Mouse (Mus musculus) liver, adult 2 months (tissue): ENCODE measurements at regions not wholly inside any gene's neighbourhood (a gene's known extent, or its start where the extent isn't known, plus 50 kb on each side); places are given as distances from the start of the nearest gene placed in this dataset.

Experiments
- DNase-seq: peaks from one replicate; pipeline ENCODE4 v3.0.0-alpha.2; 2011; ENCODE audit warnings: low read depth, low spot score; ENCODE audit errors: extremely low read depth
- H3K27ac ChIP-seq: fragments of 200-500 bp; replicated peaks from 2 replicates; pipeline ENCODE4 v1.5.1; 2012; ENCODE audit warnings: low read depth, mild to moderate bottlenecking, control low read depth, inconsistent platforms, low read length; ENCODE audit not compliant: insufficient read depth
- H3K27me3 ChIP-seq: fragments of 200-500 bp; 2 replicates; pipeline ENCODE4 v1.6.1; 2012; ENCODE audit warnings: mild to moderate bottlenecking, moderate library complexity, low read length, inconsistent platforms; ENCODE audit not compliant: control insufficient read depth, insufficient read depth
- H3K36me3 ChIP-seq: fragments of 200-500 bp; 2 replicates; pipeline ENCODE4 v1.6.1; 2012; ENCODE audit warnings: low read length, inconsistent platforms; ENCODE audit not compliant: control insufficient read depth, insufficient read depth
- H3K4me1 ChIP-seq: fragments of 200-500 bp; 2 replicates; pipeline ENCODE4 v1.6.1; 2011; ENCODE audit warnings: low read length; ENCODE audit not compliant: control insufficient read depth, insufficient read depth
- H3K4me3 ChIP-seq: fragments of 200-500 bp; 2 replicates; pipeline ENCODE4 v1.5.1; 2011; ENCODE audit warnings: low read depth, mild to moderate bottlenecking, control low read depth, low read length, moderate library complexity; ENCODE audit not compliant: insufficient read depth
- H3K79me2 ChIP-seq: fragments of 200-500 bp; 2 replicates; pipeline ENCODE4 v1.6.1; 2012; ENCODE audit warnings: inconsistent platforms, mild to moderate bottlenecking, low read length, moderate library complexity; ENCODE audit not compliant: control insufficient read depth, insufficient read depth
- H3K9ac ChIP-seq: fragments of 200-500 bp; 2 replicates; pipeline ENCODE4 v1.6.1; 2012; ENCODE audit warnings: low read depth, mild to moderate bottlenecking, control low read depth, inconsistent platforms, low read length
- CTCF ChIP-seq: fragments of 200-500 bp; IDR thresholded peaks from 2 replicates; pipeline ENCODE4 v1.5.1; 2011; ENCODE audit warnings: low read depth, low read length, control low read depth
- POLR2A ChIP-seq: fragments of 200-500 bp; IDR thresholded peaks from 2 replicates; pipeline ENCODE4 v1.6.1; 2011; ENCODE audit warnings: low read length, control low read depth; ENCODE audit not compliant: insufficient read depth; ENCODE audit errors: extremely low read depth
- WGBS: fragments of 180-500 bp; shearing (Covaris S2); methylation state at CpG from one replicate; pipeline ENCODE4 v1.1.7; 2018; 5-methylcytosine and 5-hydroxymethylcytosine counted together

DNA sequence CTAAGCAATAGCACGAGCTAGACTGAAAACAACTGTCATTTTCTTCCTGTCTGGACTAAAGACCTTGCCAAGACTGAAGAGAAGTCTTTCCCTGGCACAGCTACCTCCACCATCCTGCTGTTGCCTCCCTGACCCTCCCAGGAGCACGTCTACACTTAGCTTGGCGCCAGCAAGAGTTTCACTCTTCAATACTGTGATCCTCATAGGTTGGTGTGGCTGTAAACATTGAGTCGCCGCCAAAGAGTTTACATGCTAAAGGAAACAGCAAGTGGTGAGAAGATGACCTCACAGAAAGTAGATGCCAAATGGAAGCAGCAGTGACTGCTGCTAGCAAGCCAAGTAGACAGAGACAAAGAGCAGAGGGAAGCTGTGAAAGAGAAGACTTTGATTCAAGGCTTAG lies 66.0 kb upstream of the Dusp10 start:
- TF ChIP-seq CTCF, result no peak
- no peak for TF ChIP-seq POLR2A
- Histone ChIP-seq H3K4me3 (no peak overlapping the region), H3K36me3 (no peaks in the 10 kb centered on the region), H3K27me3 (no peaks in the 10 kb centered on the region), H3K4me1 (no peaks in the 10 kb centered on the region), H3K9ac (no peak overlapping the region), H3K27ac (no peak overlapping the region), H3K79me2 (no peaks in the 10 kb centered on the region)
- 66% methylated on average over 5 of the region's 5 CpGs for WGBS
- peak; percentile 10 for DNase-seq

DNA sequence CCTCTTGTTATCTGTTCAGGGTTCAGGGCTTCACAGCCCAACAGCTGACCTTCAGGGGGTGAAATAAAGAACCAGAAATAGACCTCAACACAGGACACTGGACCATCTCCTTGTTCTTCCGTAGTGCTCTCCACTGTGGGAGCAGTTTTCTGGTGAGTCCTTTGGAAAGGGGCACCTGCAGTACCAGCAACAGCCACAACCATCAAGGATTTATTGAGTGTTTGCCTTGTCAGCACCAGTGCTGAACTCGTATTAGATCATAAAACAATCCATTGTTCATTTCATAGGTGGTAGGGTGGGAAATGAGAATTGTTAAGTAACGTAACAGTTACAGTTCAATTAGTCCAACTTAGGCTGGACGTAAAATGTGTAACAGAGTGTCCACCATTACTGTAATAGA lies 63.9 kb upstream of the Dusp10 start:
- peaks cover 4% of the 10 kb centered on the region; the same call in 1 of the 2 replicates for H3K4me1 ChIP-seq
- no peak overlapping the region for H3K4me3 ChIP-seq
- H3K9ac ChIP-seq, result no peak overlapping the region
- no peaks in the 10 kb centered on the region for H3K36me3 ChIP-seq
- TF ChIP-seq CTCF, result no peak
- TF ChIP-seq POLR2A, result no peak
- H3K79me2 ChIP-seq, result no peaks in the 10 kb centered on the region
- 87% methylated on average over 4 of the region's 4 CpGs for WGBS
- DNase-seq, result no peak
- H3K27ac ChIP-seq, result no peak overlapping the region
- H3K27me3 ChIP-seq, result no peaks in the 10 kb centered on the region

DNA sequence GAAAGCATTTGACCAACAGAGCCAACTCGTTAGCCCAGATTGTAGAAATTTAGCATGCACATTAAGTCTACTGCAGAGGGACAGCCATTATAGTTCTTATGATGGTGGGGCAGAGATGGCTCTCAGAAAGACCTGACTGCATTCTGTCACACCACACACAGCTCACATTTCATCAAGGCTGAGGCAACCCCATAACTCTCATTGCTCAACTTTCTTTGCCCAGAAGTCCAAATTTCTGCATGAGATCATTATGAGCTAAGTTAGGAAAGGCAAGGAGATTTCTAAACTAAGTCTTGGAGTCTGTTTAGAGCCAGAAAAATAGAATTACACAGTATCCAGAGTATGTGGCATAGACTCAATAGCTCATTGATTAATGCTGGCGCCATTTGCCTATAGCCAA lies 59.0 kb upstream of the Dusp10 start:
- TF ChIP-seq CTCF, result no peak
- no peak for TF ChIP-seq POLR2A
- WGBS, result 59% methylated on average over 2 of the region's 2 CpGs

DNA sequence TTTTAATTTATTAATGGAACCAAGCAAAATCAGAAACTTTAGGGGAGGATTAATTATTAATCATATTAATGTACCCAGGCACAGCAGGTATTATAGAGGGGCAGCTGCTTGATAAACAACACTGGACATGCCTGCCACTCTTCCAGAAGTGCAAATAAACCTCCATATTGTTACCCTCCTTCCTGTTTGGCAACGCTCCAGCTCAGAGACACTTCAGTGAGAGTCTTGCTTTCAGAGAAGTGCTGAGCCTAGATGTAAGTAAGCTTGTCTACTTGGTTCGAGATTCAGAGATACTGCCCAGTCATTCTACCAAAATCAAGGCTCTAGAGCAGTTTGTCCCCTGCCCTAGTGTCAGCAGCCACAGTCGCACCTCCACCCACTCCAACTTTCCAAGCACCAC lies 56.7 kb upstream of the Dusp10 start:
- Histone ChIP-seq H3K4me1 (peaks cover 4% of the 10 kb centered on the region), H3K27me3 (no peaks in the 10 kb centered on the region), H3K79me2 (no peaks in the 10 kb centered on the region), H3K27ac (no peak overlapping the region), H3K4me3 (no peak overlapping the region), H3K9ac (no peak overlapping the region), H3K36me3 (no peaks in the 10 kb centered on the region)
- DNase-seq, result no peak
- 78% methylated on average over 3 of the region's 3 CpGs for WGBS
- TF ChIP-seq CTCF, result no peak
- TF ChIP-seq POLR2A, result no peak

More for the DNA sequence above, 59.0 kb upstream of the Dusp10 start:
- DNase-seq, result peak; percentile 50
- no peak overlapping the region for H3K9ac ChIP-seq
- no peak overlapping the region for H3K4me3 ChIP-seq
- H3K4me1 ChIP-seq, result peaks cover 4% of the 10 kb centered on the region
- H3K27ac ChIP-seq, result no peak overlapping the region
- H3K27me3 ChIP-seq, result no peaks in the 10 kb centered on the region
- H3K36me3 ChIP-seq, result no peaks in the 10 kb centered on the region
- no peaks in the 10 kb centered on the region for H3K79me2 ChIP-seq

DNA sequence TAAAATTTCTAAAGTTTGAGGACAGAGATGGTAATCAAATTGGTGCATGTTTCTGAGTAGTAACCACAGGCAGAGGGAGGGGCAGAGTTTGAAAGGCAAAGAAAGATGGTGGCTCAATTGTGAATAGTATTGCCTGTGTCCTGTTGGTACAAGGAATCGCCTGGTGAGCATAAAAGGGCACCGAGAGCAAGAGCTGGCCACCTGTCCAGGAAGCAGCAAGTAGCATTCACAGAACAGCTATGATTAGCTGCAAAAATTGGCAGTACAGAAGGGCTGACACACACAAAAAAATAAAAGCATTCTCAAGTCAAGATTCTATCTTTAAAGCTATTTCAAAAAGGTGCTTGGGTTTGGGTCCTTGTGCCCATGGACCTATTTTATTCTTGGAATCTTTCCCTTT lies 51.7 kb upstream of the Dusp10 start:
- Histone ChIP-seq H3K27ac (no peak overlapping the region), H3K4me1 (no peaks in the 10 kb centered on the region), H3K4me3 (no peak overlapping the region), H3K27me3 (no peaks in the 10 kb centered on the region), H3K79me2 (no peaks in the 10 kb centered on the region), H3K36me3 (no peaks in the 10 kb centered on the region), H3K9ac (no peak overlapping the region)
- TF ChIP-seq POLR2A, result no peak
- no peak for TF ChIP-seq CTCF
- 86% methylated on average over 2 of the region's 2 CpGs for WGBS
- no peak for DNase-seq

DNA sequence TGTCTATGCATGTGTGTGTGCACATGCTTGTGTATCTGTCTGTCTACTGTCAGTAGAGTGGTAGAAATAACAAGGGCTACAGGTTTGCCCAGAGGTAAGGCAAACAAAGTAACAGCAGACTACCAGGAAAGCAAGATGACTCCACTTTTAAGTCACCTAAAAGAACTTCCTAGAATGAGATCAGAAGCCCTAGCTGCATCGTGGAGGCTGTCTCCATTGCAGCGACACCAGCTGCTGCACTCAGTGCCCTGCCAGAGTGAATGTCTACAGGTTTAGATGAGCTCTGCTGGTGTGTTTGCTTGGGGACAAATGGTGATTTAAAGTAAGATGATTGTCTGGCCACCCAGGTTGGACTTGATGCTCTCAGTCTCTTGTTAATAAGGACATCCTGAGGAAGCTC lies 50.6 kb upstream of the Dusp10 start:
- no peak for TF ChIP-seq CTCF
- no peak for TF ChIP-seq POLR2A
- Histone ChIP-seq H3K4me1 (no peaks in the 10 kb centered on the region), H3K27ac (no peak overlapping the region), H3K9ac (no peak overlapping the region), H3K4me3 (no peak overlapping the region), H3K79me2 (no peaks in the 10 kb centered on the region), H3K27me3 (no peaks in the 10 kb centered on the region), H3K36me3 (no peaks in the 10 kb centered on the region)
- 78% methylated on average over 2 of the region's 2 CpGs for WGBS
- DNase-seq, result no peak
